Mouse (Mus musculus): ENCODE results near the gene Cox17. TPM values are rescaled to one million over a fixed set of nuclear protein-coding genes. Genes with fewer than 3 reads are reported as not detected.

The Cox17 gene
- polyA plus RNA-seq, 1 experiment = 653 TPM

- Histone ChIP-seq H3K79me2 (ENCODE audit: control insufficient read depth, insufficient read depth) (no peaks in the 10 kb centered on the region), H3K4me3 (no peak overlapping the region), H3K4me2 (ENCODE audit: low read depth) (peak overlapping the region; percentile 54), H3K27me3 (ENCODE audit: control insufficient read depth, insufficient read depth, insufficient read length) (no peaks in the 10 kb centered on the region), H3ac (ENCODE audit: control insufficient read depth, insufficient read length) (no peak overlapping the region), H3K36me3 (ENCODE audit: control insufficient read depth, insufficient read depth) (no peaks in the 10 kb centered on the region)
- TF ChIP-seq MYOG (IDR thresholded peaks at IDR 0.05; ENCODE audit: control insufficient read depth in 1 of 3, insufficient read depth in 1 of 3, insufficient read length in 2 of 3, low read depth in 2 of 3) (peak; percentile 27 to 75 (median 72)), CEBPB (IDR thresholded peaks at IDR 0.05; ENCODE audit: insufficient read depth, poor library complexity, severe bottlenecking) (no peak), POLR2AphosphoS2 (IDR thresholded peaks at IDR 0.05; ENCODE audit: insufficient read length, low read depth) (no peak), TCF12 (IDR thresholded peaks at IDR 0.05; ENCODE audit: insufficient read depth, poor library complexity, severe bottlenecking) (peak; percentile 78), MAX (IDR thresholded peaks at IDR 0.05; ENCODE audit: low read depth) (no peak), REST (IDR thresholded peaks at IDR 0.05; ENCODE audit: insufficient read depth, insufficient read length) (no peak), USF1 (IDR thresholded peaks at IDR 0.05; ENCODE audit: low read depth) (no peak), MYOD1 (IDR thresholded peaks at IDR 0.05; ENCODE audit: control insufficient read depth in 1 of 3, insufficient read length in 2 of 3, low read depth in 2 of 3) (peak in 2 of 3 experiments; percentile 80 to 83)
These were observed 32.3 kb downstream of the Cox17 start for GRCm38 (mm10) chr16:38379088-38379487.

GRCm38 (mm10) chr16:38379493-38379892 is 32.7 kb downstream of the Cox17 start:
- no peaks in the 10 kb centered on the region for H3K27me3 ChIP-seq (ENCODE audit: control insufficient read depth, insufficient read depth, insufficient read length)
- H3K36me3 ChIP-seq (ENCODE audit: control insufficient read depth, insufficient read depth) = no peaks in the 10 kb centered on the region
- no peak overlapping the region for H3ac ChIP-seq (ENCODE audit: control insufficient read depth, insufficient read length)
- no peak overlapping the region for H3K4me3 ChIP-seq
- H3K79me2 ChIP-seq (ENCODE audit: control insufficient read depth, insufficient read depth) = no peaks in the 10 kb centered on the region
- H3K4me2 ChIP-seq (ENCODE audit: low read depth) = peak overlapping the region; percentile 54
- TF ChIP-seq MYOD1 (IDR thresholded peaks at IDR 0.05; ENCODE audit: control insufficient read depth in 1 of 3, insufficient read length in 2 of 3, low read depth in 2 of 3) (peak in 1 of 3 experiments; percentile 10), TCF3 (IDR thresholded peaks at IDR 0.05; ENCODE audit: insufficient read length, low read depth) (no peak)

DNA sequence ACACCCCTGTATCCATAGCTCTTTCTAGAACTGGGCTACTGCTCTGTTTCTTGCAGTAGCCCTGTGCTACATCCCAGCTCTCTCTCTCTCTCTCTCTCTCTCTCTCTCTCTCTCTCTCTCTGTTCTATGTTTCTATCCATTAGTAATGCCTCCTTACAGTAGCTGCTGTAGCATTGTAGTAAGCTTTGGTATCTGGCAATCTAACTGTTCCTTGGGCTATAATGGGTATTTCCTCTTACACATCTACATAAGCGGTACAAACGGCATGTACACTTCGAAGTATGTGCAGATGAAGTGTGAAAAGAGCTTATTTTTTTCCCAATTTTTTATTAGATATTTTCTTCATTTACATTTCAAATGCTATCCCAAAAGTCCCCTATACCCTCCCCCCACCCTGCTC is 33.1 kb downstream of the Cox17 start:
- Histone ChIP-seq H3K27me3 (ENCODE audit: control insufficient read depth, insufficient read depth, insufficient read length) (no peaks in the 10 kb centered on the region), H3ac (ENCODE audit: control insufficient read depth, insufficient read length) (no peak overlapping the region), H3K4me2 (ENCODE audit: low read depth) (peak overlapping the region; percentile 54), H3K36me3 (ENCODE audit: control insufficient read depth, insufficient read depth) (no peaks in the 10 kb centered on the region), H3K4me3 (no peak overlapping the region), H3K79me2 (ENCODE audit: control insufficient read depth, insufficient read depth) (no peaks in the 10 kb centered on the region)
- TF ChIP-seq REST (IDR thresholded peaks at IDR 0.05; ENCODE audit: insufficient read depth, insufficient read length) (no peak), CEBPB (IDR thresholded peaks at IDR 0.05; ENCODE audit: insufficient read depth, poor library complexity, severe bottlenecking) (no peak), E2F4 (IDR thresholded peaks at IDR 0.05; ENCODE audit: insufficient read depth) (no peak), TCF12 (IDR thresholded peaks at IDR 0.05; ENCODE audit: insufficient read depth, poor library complexity, severe bottlenecking) (no peak), MYOD1 (IDR thresholded peaks at IDR 0.05; ENCODE audit: control insufficient read depth in 1 of 3, insufficient read length in 2 of 3, low read depth in 2 of 3) (no peak)

DNA sequence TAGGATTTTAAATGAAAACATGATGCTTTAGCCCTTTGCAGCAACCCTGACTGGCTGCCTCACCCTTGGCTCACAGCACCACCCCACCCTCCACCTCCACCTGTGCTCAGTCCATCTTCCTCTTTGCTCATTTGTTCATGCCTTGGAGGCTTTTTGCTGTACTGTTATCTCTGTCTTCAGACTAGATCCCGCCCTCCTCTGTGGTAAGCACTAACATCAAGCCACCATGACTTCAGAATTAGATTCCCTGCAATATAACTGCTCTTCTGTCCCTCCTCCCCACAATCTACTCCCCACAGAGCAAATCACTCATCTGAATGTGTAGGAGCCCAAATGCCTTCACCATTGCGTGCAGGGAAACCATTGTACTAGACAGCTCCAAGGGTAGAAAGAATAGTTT is 36.9 kb downstream of the Cox17 start:
- no peaks in the 10 kb centered on the region for H3K36me3 ChIP-seq (ENCODE audit: control insufficient read depth, insufficient read depth)
- no peaks in the 10 kb centered on the region for H3K79me2 ChIP-seq (ENCODE audit: control insufficient read depth, insufficient read depth)
- H3ac ChIP-seq (ENCODE audit: control insufficient read depth, insufficient read length) = no peak overlapping the region
- no peaks in the 10 kb centered on the region for H3K27me3 ChIP-seq (ENCODE audit: control insufficient read depth, insufficient read depth, insufficient read length)
- H3K4me3 ChIP-seq = no peak overlapping the region
- H3K4me2 ChIP-seq (ENCODE audit: low read depth) = no peak overlapping the region
- TF ChIP-seq CEBPB (IDR thresholded peaks at IDR 0.05; ENCODE audit: insufficient read depth, poor library complexity, severe bottlenecking) = no peak
- TF ChIP-seq MAX (IDR thresholded peaks at IDR 0.05; ENCODE audit: low read depth) = no peak
- TF ChIP-seq SRF (IDR thresholded peaks at IDR 0.05; ENCODE audit: control insufficient read depth, insufficient read length, low read depth) = no peak

DNA sequence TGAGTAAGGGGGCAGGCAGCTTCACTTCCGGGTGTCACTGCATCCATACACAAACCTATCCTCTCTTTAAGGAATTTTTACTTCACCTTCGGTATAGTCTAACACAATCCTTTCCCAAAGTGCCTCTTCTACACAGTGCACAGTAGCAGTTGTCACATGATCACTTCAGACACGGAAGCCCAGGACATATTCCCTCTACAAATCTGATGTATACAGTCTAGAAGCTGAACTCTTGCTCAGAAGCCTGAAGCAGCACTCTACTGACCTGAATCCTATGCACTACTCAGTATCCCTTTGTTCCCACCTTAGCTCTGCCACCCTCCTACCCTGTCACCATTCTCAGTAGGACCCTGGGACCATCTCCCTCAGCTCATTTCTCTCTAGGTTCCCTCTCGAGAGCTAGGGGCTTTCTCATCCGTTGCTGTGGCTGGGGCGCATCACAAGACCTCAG is 38.4 kb downstream of the Cox17 start:
- TF ChIP-seq MYOG (IDR thresholded peaks at IDR 0.05; ENCODE audit: control insufficient read depth in 1 of 3, insufficient read depth in 1 of 3, insufficient read length in 2 of 3, low read depth in 2 of 3) (no peak), USF1 (IDR thresholded peaks at IDR 0.05; ENCODE audit: low read depth) (no peak), POLR2AphosphoS2 (IDR thresholded peaks at IDR 0.05; ENCODE audit: insufficient read length, low read depth) (no peak), E2F4 (IDR thresholded peaks at IDR 0.05; ENCODE audit: insufficient read depth) (no peak), TCF12 (IDR thresholded peaks at IDR 0.05; ENCODE audit: insufficient read depth, poor library complexity, severe bottlenecking) (no peak), POLR2A (IDR thresholded peaks at IDR 0.05; ENCODE audit: insufficient read length, low read depth) (no peak), TCF3 (IDR thresholded peaks at IDR 0.05; ENCODE audit: insufficient read length, low read depth) (no peak), CEBPB (IDR thresholded peaks at IDR 0.05; ENCODE audit: insufficient read depth, poor library complexity, severe bottlenecking) (no peak), MYOD1 (IDR thresholded peaks at IDR 0.05; ENCODE audit: control insufficient read depth in 1 of 3, insufficient read length in 2 of 3, low read depth in 2 of 3) (no peak), REST (IDR thresholded peaks at IDR 0.05; ENCODE audit: insufficient read depth, insufficient read length) (no peak), SRF (IDR thresholded peaks at IDR 0.05; ENCODE audit: control insufficient read depth, insufficient read length, low read depth) (no peak), MAX (IDR thresholded peaks at IDR 0.05; ENCODE audit: low read depth) (no peak)
- Histone ChIP-seq H3K36me3 (ENCODE audit: control insufficient read depth, insufficient read depth) (no peaks in the 10 kb centered on the region), H3K27me3 (ENCODE audit: control insufficient read depth, insufficient read depth, insufficient read length) (no peaks in the 10 kb centered on the region), H3ac (ENCODE audit: control insufficient read depth, insufficient read length) (no peak overlapping the region), H3K4me2 (ENCODE audit: low read depth) (peak overlapping the region; percentile 8), H3K79me2 (ENCODE audit: control insufficient read depth, insufficient read depth) (no peaks in the 10 kb centered on the region), H3K4me3 (no peak overlapping the region)
